Mouse (Mus musculus) intestine, postnatal 0 days (tissue): ENCODE data around the gene Zfp704. TPM values are rescaled to one million over a fixed set of nuclear protein-coding genes. Genes with fewer than 3 reads are reported as not detected.

ENCODE experiments used
- ATAC-seq: fragments of 200-750 bp; cut with Nextera tagmentation; 2 replicates; pipeline ENCODE4 v1.8.0; 2017; ENCODE audit warnings: mild to moderate bottlenecking, moderate TSS enrichment, moderate library complexity
- H3K27ac ChIP-seq: fragments of 300-500 bp; sonication (generic); 2 replicates; pipeline ENCODE4 v1.5.1; 2014; ENCODE audit warnings: mild to moderate bottlenecking, low read depth, low read length, moderate library complexity
- H3K27me3 ChIP-seq: fragments of 300-500 bp; sonication (generic); replicated peaks from 2 replicates; pipeline ENCODE4 v1.6.1; 2014; ENCODE audit warnings: low read length, mixed read lengths; ENCODE audit not compliant: control insufficient read depth, insufficient read depth
- H3K36me3 ChIP-seq: fragments of 300-500 bp; sonication (generic); 2 replicates; pipeline ENCODE4 v1.6.1; 2014; ENCODE audit warnings: mild to moderate bottlenecking, moderate library complexity; ENCODE audit not compliant: control insufficient read depth, insufficient read depth
- H3K4me1 ChIP-seq: fragments of 300-500 bp; sonication (generic); replicated peaks from 2 replicates; pipeline ENCODE4 v1.6.1; 2014; ENCODE audit warnings: antibody characterized with exemption, low read length, mixed read lengths; ENCODE audit not compliant: control insufficient read depth, insufficient read depth
- H3K4me2 ChIP-seq: fragments of 300-500 bp; sonication (generic); replicated peaks from 2 replicates; pipeline ENCODE4 v1.6.1; 2014; ENCODE audit warnings: low read depth, mild to moderate bottlenecking, moderate library complexity
- H3K4me3 ChIP-seq: fragments of 300-500 bp; sonication (generic); 2 replicates; pipeline ENCODE4 v1.5.1; 2014; ENCODE audit warnings: low read depth, low read length
- H3K9ac ChIP-seq: fragments of 300-500 bp; sonication (generic); 2 replicates; pipeline ENCODE4 v1.6.1; 2014; ENCODE audit warnings: mild to moderate bottlenecking, low read depth, low read length
- H3K9me3 ChIP-seq: fragments of 300-500 bp; sonication (generic); 2 replicates; pipeline ENCODE4 v1.6.1; 2016; ENCODE audit warnings: mixed run types; ENCODE audit not compliant: control insufficient read depth
- CTCF ChIP-seq: sonication (generic); IDR thresholded peaks from 2 replicates; pipeline ENCODE4 v1.5.1; 2016; ENCODE audit warnings: low read depth, mild to moderate bottlenecking, control low read depth, antibody characterized with exemption, moderate library complexity
- WGBS: fragments of 180-500 bp; shearing (Covaris S2); extraction: QIAGEN DNeasy Blood & Tissue Kit; methylation state at CpG from one replicate; pipeline ENCODE4 v1.1.7; 2014; 5-methylcytosine and 5-hydroxymethylcytosine counted together
- polyA plus RNA-seq: library from polyadenylated mRNA; unstranded; fragments of >200 nt; fragmentation: Nextera tagmentation; extraction: Ambion mirVana; gene quantifications from 2 replicates; pipeline ENCODE4 v1.2.1, GENCODE M21; 2015

Gene Zfp704
- polyA plus RNA-seq, 1 experiment from 2014 or later = 2.8 TPM

DNA sequence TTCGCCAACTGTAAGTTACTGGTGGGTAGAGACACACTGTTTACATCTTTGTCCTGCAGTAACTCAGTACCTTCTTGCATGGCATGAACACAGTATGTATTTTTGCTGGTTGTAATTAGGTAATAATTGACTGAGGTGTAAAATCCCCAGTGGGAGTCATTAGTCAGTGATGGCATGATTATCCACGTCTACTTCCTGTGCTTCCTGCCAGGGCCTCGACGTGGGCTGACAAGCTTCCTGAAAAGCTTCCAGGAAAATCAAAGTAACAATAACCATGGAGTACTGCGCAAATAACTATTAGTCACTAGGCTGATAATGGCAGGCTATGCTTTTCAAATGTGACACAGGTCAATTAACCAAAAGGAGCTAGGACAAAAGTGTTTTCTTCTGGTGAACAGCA lies 112.6 kb downstream of the Zfp704 start:
- H3K9ac ChIP-seq = no peak overlapping the region
- TF ChIP-seq CTCF = no peak
- H3K27ac ChIP-seq = no peak overlapping the region
- no peak overlapping the region for H3K4me2 ChIP-seq
- no peaks in the 10 kb centered on the region for H3K36me3 ChIP-seq
- WGBS = 44% methylated on average over 5 of the region's 5 CpGs
- no peaks in the 10 kb centered on the region for H3K27me3 ChIP-seq
- H3K9me3 ChIP-seq = no peaks in the 10 kb centered on the region
- H3K4me1 ChIP-seq = no peaks in the 10 kb centered on the region
- ATAC-seq = no peak
- no peak overlapping the region for H3K4me3 ChIP-seq

DNA sequence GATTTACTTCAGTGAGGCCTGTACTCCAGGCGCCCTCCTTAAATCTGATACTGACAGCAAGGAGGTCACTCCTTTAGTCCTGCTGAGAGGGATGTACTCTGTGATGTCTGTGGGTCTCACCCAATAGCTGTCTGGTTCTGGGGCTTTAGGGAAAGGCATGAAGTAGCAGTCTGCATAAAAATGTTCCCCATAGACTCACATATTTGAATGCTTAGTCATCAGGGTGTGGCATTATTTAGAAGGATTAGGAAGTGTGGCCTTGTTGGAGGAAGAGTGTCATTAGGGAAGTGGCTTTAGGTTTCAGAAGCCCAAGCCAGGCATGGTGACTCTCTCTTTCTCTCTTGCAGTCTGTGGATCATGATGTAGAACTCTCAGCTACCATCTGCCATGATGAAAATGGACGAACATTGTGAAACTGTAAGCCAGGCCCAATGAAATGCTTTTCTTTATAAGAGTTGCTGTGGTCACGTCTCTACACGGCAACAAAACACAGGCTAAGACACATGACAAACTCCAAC lies 118.1 kb downstream of the Zfp704 start:
- H3K36me3 ChIP-seq = no peaks in the 10 kb centered on the region
- 91% methylated on average over 4 of the region's 4 CpGs for WGBS
- H3K9ac ChIP-seq = no peak overlapping the region
- no peaks in the 10 kb centered on the region for H3K27me3 ChIP-seq
- no peak overlapping the region for H3K27ac ChIP-seq
- no peak overlapping the region for H3K4me2 ChIP-seq
- no peak overlapping the region for H3K4me3 ChIP-seq
- no peak for TF ChIP-seq CTCF
- no peaks in the 10 kb centered on the region for H3K9me3 ChIP-seq
- ATAC-seq = no peak
- H3K4me1 ChIP-seq = no peaks in the 10 kb centered on the region

DNA sequence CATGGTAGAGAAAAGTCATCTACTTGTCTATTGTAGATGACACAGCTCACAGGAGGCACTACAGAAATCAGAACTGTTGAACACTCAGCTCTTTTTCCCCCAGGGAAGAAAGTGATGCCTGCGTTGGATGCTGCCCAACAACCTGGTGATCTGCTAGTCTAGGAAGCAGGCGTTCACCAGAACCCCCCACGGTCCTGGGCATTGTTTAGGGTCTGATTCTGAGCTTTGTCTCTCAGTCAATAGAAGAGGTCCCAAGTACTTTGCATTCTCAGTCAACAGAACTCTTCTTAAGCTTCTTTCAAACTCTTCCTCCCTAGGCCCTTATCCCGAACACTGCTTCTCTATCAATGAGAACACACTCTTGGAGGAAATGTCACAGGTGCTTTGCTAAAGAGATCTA lies 122.2 kb downstream of the Zfp704 start:
- TF ChIP-seq CTCF = no peak
- H3K4me2 ChIP-seq = no peak overlapping the region
- no peaks in the 10 kb centered on the region for H3K9me3 ChIP-seq
- ATAC-seq = no peak
- no peaks in the 10 kb centered on the region for H3K36me3 ChIP-seq
- no peak overlapping the region for H3K4me3 ChIP-seq
- H3K9ac ChIP-seq = no peak overlapping the region
- 88% methylated on average over 4 of the region's 4 CpGs for WGBS
- H3K27ac ChIP-seq = no peak overlapping the region
- no peaks in the 10 kb centered on the region for H3K27me3 ChIP-seq
- H3K4me1 ChIP-seq = no peaks in the 10 kb centered on the region

DNA sequence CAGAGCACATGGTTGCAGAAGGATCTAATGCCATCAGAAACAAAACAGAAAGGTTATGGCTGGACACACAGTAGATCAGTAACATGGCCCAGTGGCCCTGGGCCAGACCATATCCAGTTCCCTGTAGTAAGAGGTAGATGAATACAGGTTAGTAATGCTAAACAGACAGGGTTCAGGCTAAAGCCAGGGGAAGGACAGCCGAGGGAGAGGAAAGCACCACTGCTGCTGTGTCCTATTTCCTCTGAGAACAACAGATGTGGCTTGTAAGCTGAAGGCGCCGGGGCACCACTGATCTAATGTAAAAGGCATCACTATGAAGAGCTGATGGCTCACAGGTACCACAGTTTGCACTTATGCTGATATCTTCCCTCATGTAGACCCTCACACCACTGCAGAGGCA lies 124.4 kb downstream of the Zfp704 start:
- TF ChIP-seq CTCF = no peak
- Histone ChIP-seq H3K36me3 (no peaks in the 10 kb centered on the region), H3K27ac (no peak overlapping the region), H3K27me3 (no peaks in the 10 kb centered on the region), H3K4me3 (no peak overlapping the region), H3K9ac (no peak overlapping the region), H3K9me3 (no peaks in the 10 kb centered on the region), H3K4me1 (no peaks in the 10 kb centered on the region), H3K4me2 (no peak overlapping the region)
- no peak for ATAC-seq
- 82% methylated on average over 3 of the region's 3 CpGs for WGBS

DNA sequence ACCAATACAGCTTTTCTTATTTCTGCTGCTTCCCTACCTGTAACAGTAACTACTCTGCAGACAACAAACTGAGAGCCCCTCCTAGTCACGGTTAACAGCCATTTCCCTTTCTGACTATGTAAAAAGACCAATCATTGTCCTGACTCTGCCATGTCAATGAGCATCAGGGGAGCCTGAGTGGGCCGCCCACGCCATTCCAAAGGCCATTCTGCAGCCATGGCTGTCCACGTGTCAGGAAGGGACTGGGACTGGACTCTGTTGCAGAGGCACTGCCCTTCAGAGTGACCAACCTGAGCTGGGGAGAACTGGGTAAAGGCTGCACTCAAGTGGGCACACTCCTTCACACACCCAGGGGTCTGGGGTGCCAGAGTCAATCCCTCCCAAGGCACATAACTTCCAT lies 127.9 kb downstream of the Zfp704 start:
- Histone ChIP-seq H3K9me3 (no peaks in the 10 kb centered on the region), H3K27ac (no peak overlapping the region), H3K9ac (no peak overlapping the region), H3K4me1 (no peaks in the 10 kb centered on the region), H3K4me3 (no peak overlapping the region), H3K27me3 (no peaks in the 10 kb centered on the region), H3K36me3 (no peaks in the 10 kb centered on the region), H3K4me2 (no peak overlapping the region)
- no peak for ATAC-seq
- no peak for TF ChIP-seq CTCF
- 87% methylated on average over 4 of the region's 4 CpGs for WGBS

DNA sequence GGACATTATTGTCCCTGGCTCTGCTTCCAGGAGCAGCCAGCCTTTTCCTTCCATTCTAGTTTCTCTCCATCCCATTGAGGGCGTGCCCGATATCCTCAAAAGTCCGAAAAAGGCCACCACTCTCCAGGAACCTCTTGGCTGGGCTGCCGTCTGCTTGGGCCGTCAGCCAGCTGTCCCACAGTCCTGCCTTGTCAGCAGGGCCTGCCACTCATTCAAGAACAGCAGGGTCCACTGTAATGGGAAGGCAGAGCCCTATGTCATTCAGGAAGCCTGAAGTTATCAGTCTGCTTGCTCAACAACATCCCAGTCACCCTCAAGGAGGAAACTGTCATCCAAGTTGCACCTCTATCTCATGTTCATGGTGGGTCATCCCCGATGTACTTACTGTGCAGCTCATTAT lies 128.5 kb downstream of the Zfp704 start:
- no peaks in the 10 kb centered on the region for H3K9me3 ChIP-seq
- H3K27me3 ChIP-seq = no peaks in the 10 kb centered on the region
- no peak overlapping the region for H3K4me3 ChIP-seq
- no peak overlapping the region for H3K27ac ChIP-seq
- no peak for ATAC-seq
- H3K36me3 ChIP-seq = no peaks in the 10 kb centered on the region
- WGBS = 78% methylated on average over 6 of the region's 6 CpGs
- no peak for TF ChIP-seq CTCF
- no peak overlapping the region for H3K9ac ChIP-seq
- no peak overlapping the region for H3K4me2 ChIP-seq
- no peaks in the 10 kb centered on the region for H3K4me1 ChIP-seq

DNA sequence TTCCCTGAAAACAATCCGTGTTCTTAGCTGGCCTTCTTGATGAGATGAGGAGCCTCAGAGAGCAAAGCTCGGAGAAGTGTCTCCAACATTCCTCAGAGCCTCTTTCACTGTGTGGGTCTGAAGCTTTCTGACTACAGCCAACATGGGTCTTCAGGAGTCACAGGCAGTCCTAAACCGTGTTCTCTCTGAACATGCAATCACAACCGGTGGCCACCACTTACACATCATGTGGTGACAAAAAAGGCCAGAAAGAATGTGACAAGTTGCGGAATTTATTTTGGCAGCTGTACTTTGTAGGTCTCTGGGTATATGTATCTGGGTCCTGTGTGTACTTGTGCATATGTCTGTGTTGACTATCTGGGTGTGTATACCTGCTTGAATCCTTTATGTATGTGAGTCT lies 128.9 kb downstream of the Zfp704 start:
- no peaks in the 10 kb centered on the region for H3K36me3 ChIP-seq
- ATAC-seq = no peak
- TF ChIP-seq CTCF = no peak

More for the DNA sequence above, 128.9 kb downstream of the Zfp704 start:
- Histone ChIP-seq H3K4me1 (no peaks in the 10 kb centered on the region), H3K4me2 (no peak overlapping the region), H3K4me3 (no peak overlapping the region), H3K27ac (no peak overlapping the region), H3K9me3 (no peaks in the 10 kb centered on the region), H3K9ac (no peak overlapping the region), H3K27me3 (no peaks in the 10 kb centered on the region)
- WGBS = 93% methylated on average over 5 of the region's 5 CpGs
